Comparison of ENCODE assay signal across 19 mouse cellular contexts in genomic region chr13:53248080-53248479, GRCm38 (mm10). TPM values are rescaled to one million over a fixed set of nuclear protein-coding genes. Genes with fewer than 3 reads are reported as not detected.
DNase-seq lines count a peak whose midpoint lies in the region; ATAC-seq and TF ChIP-seq lines count a peak whose summit lies in the region.
"Had no signal": no experiment of that assay in that cellular context is flagged by ENCODE, and none has a peak within 500 bp of the region (broad histone marks: within the 10 kb centered on the region; RNA-seq: fewer than 3 reads in every experiment).

No protein-coding gene starts in this region.

- H3K4me3 ChIP-seq in heart, embryonic 15.5 days = no peak overlapping the region
- no peak overlapping the region for H3K4me3 ChIP-seq in lung, embryonic 14.5 days (ENCODE audit: low read depth, low read length)
- H3K4me3 ChIP-seq in intestine, embryonic 16.5 days (ENCODE audit: low read length) = no peak overlapping the region
- H3K4me3 ChIP-seq in small intestine, adult 2 months (ENCODE audit: low read depth, low read length) = no peak overlapping the region
- H3K4me3 ChIP-seq: erythroblast, embryonic 14.5 days; forebrain, embryonic 15.5 days; limb, embryonic 15.5 days had no signal

- no peaks in the 10 kb centered on the region for H3K9me3 ChIP-seq in heart, embryonic 15.5 days (replicated peaks)
- no peaks in the 10 kb centered on the region for H3K9me3 ChIP-seq in lung, embryonic 14.5 days (ENCODE audit: low read depth, low read length)
- H3K9me3 ChIP-seq in intestine, embryonic 16.5 days (ENCODE audit: control insufficient read depth, low read length) = no peaks in the 10 kb centered on the region
- H3K9me3 ChIP-seq: forebrain, embryonic 15.5 days; limb, embryonic 15.5 days had no signal

- no peaks in the 10 kb centered on the region for H3K36me3 ChIP-seq in heart, embryonic 15.5 days
- no peaks in the 10 kb centered on the region for H3K36me3 ChIP-seq in lung, embryonic 14.5 days (ENCODE audit: insufficient read depth)
- H3K36me3 ChIP-seq in intestine, embryonic 16.5 days (ENCODE audit: control insufficient read depth, insufficient read depth, low read length) = no peaks in the 10 kb centered on the region
- no peaks in the 10 kb centered on the region for H3K36me3 ChIP-seq in small intestine, adult 2 months (ENCODE audit: control insufficient read depth, insufficient read depth, low read length)
- H3K36me3 ChIP-seq: forebrain, embryonic 15.5 days; limb, embryonic 15.5 days had no signal

- TF ChIP-seq CTCF in lung, embryonic 14.5 days (IDR thresholded peaks at IDR 0.05; ENCODE audit: low read depth) = no peak
- TF ChIP-seq CTCF in small intestine, adult 2 months (IDR thresholded peaks at IDR 0.05; ENCODE audit: extremely low read depth, insufficient read length, insufficient replicate concordance, low read depth, low read length) = no peak

- DNase-seq in heart, adult 8-10 months (ENCODE audit: low spot score) = no peak
- DNase-seq in lung, embryonic 14.5 days = peak; percentile 40
- DNase-seq in lung, postnatal 14 days = no peak
- no peak for DNase-seq in adrenal gland, postnatal 25 days
- DNase-seq in right cerebral cortex, adult 18-20 months = no peak
- DNase-seq: adrenal gland, adult 8-10 months; cerebellum, adult 9-11 months; right cerebral cortex, postnatal 4 days; thymus, postnatal 4 days had no signal

- peaks cover 59% of the 10 kb centered on the region for H3K4me1 ChIP-seq in heart, embryonic 15.5 days (replicated peaks)
- H3K4me1 ChIP-seq in lung, embryonic 14.5 days (ENCODE audit: insufficient read depth) = peaks cover 23% of the 10 kb centered on the region
- H3K4me1 ChIP-seq in intestine, embryonic 16.5 days (ENCODE audit: control insufficient read depth, insufficient read depth, low read length) = peaks cover 61% of the 10 kb centered on the region
- peaks cover 23% of the 10 kb centered on the region for H3K4me1 ChIP-seq in small intestine, adult 2 months (ENCODE audit: control insufficient read depth, insufficient read depth, insufficient read length, low read length)

- H3K27me3 ChIP-seq in heart, embryonic 15.5 days = no peaks in the 10 kb centered on the region
- H3K27me3 ChIP-seq in lung, embryonic 14.5 days (ENCODE audit: insufficient read depth, low read length) = no peaks in the 10 kb centered on the region
- H3K27me3 ChIP-seq in intestine, embryonic 16.5 days (replicated peaks; ENCODE audit: control insufficient read depth, insufficient read depth, low read length) = no peaks in the 10 kb centered on the region
- H3K27me3 ChIP-seq in small intestine, adult 2 months (ENCODE audit: control insufficient read depth, insufficient read depth, low read length) = no peaks in the 10 kb centered on the region
- H3K27me3 ChIP-seq: forebrain, embryonic 15.5 days; limb, embryonic 15.5 days had no signal

- peak overlapping the region; percentile 77 for H3K27ac ChIP-seq in heart, embryonic 15.5 days
- H3K27ac ChIP-seq in lung, embryonic 14.5 days (ENCODE audit: low read depth) = peak overlapping the region; percentile 6; the same call in 1 of the 2 replicates
- H3K27ac ChIP-seq in intestine, embryonic 16.5 days (ENCODE audit: low read length) = peak overlapping the region; percentile 92
- H3K27ac ChIP-seq in small intestine, adult 2 months (ENCODE audit: insufficient read depth, low read depth, low read length) = peak overlapping the region; percentile 40
- H3K27ac ChIP-seq: forebrain, embryonic 15.5 days; limb, embryonic 15.5 days had no signal

- ATAC-seq in heart, embryonic 15.5 days (replicated peaks; ENCODE audit: insufficient number of reproducible peaks, insufficient read depth, low FRiP score, low read depth) = no peak
- ATAC-seq in lung, embryonic 14.5 days (ENCODE audit: insufficient read depth) = no peak
- ATAC-seq in intestine, embryonic 16.5 days = peak; percentile 66
- ATAC-seq: CD4-positive, CD25-positive, alpha-beta regulatory T cell, adult 4 months; forebrain, embryonic 15.5 days had no signal

- H3K9ac ChIP-seq in heart, embryonic 15.5 days = no peak overlapping the region
- no peak overlapping the region for H3K9ac ChIP-seq in lung, embryonic 14.5 days
- H3K9ac ChIP-seq in intestine, embryonic 16.5 days (ENCODE audit: low read depth, low read length) = peak overlapping the region; percentile 37; the same call in 1 of the 2 replicates
- H3K9ac ChIP-seq: forebrain, embryonic 15.5 days; limb, embryonic 15.5 days had no signal

- no peak overlapping the region for H3K4me2 ChIP-seq in heart, embryonic 15.5 days
- no peak overlapping the region for H3K4me2 ChIP-seq in lung, embryonic 14.5 days
- H3K4me2 ChIP-seq in intestine, embryonic 16.5 days (ENCODE audit: low read depth, low read length) = 0 out of 2 replicates have a peak overlapping the region, but pooled peaks have one; percentile 36
- H3K4me2 ChIP-seq: forebrain, embryonic 15.5 days; limb, embryonic 15.5 days had no signal

- no peak for TF ChIP-seq POLR2A in small intestine, adult 2 months (IDR thresholded peaks at IDR 0.05; ENCODE audit: low read depth, low read length)

- WGBS in heart, embryonic 15.5 days = 33% methylated on average over 6 of the region's 6 CpGs
- 50% methylated on average over 6 of the region's 6 CpGs for WGBS in lung, embryonic 14.5 days
- WGBS in intestine, embryonic 16.5 days = 29% methylated on average over 6 of the region's 6 CpGs
- WGBS in small intestine, adult 2 months = 17% methylated on average over 6 of the region's 6 CpGs

RNA-seq across cellular contexts. Expression of gene Ror2, which starts 37.8 kb away (rescaled TPM):
- 14.4 and 18.4 TPM in 2 replicates for polyA plus RNA-seq in heart, embryonic 15.5 days (2015; fragmentation: Nextera tagmentation; extraction: Ambion mirVana)
- 1 to 10 TPM in 3 of 4 experiments, under 1 TPM in 1; 0.72 to 1.2 (median 1.0) TPM for total RNA-seq in heart, adult 8-10 months (2022)
- 16.2 and 18.2 TPM in 2 replicates for polyA plus RNA-seq in lung, embryonic 14.5 days (2014; fragmentation: Nextera tagmentation; extraction: Ambion mirVana)
- polyA plus RNA-seq in intestine, embryonic 16.5 days (2015; fragmentation: Nextera tagmentation; extraction: Ambion mirVana) = 12.5 and 13.5 TPM in 2 replicates
- polyA plus RNA-seq in small intestine, adult 2 months (2012; rRNA removed) = 5.9 and 6.8 TPM in 2 replicates
- total RNA-seq in adrenal gland, postnatal 25 days (2021) = 6.7 and 7.8 TPM in 2 replicates
- total RNA-seq: granulocyte monocyte progenitor cell, adult 5-6 weeks; megakaryocyte-erythroid progenitor cell, adult 5-6 weeks; MEL had no signal
- polyA plus RNA-seq: CD4-positive, CD25-positive, alpha-beta regulatory T cell, adult 4 months; erythroblast, embryonic 14.5 days had no signal

Comparison
In these comparisons a context has a peak if more than half of its experiments do, and no peak if none do; other contexts are left out.
1. H3K27ac ChIP-seq: peak in every context shown above with its lines; median percentile 92 in intestine, embryonic 16.5 days; 77 in heart, embryonic 15.5 days; 40 in small intestine, adult 2 months; 6 in lung, embryonic 14.5 days.